Mouse (Mus musculus) frontal cortex, postnatal 10 days (tissue): Measurements from ENCODE around the gene Fshr.

Source experiments
- DNase-seq, 2 experiments: peaks; one replicate each; pipeline ENCODE4 v3.0.0; 2022; ENCODE audit warnings: low spot score in 2 of 2, mixed read lengths in 1 of 2

Gene Fshr

DNA sequence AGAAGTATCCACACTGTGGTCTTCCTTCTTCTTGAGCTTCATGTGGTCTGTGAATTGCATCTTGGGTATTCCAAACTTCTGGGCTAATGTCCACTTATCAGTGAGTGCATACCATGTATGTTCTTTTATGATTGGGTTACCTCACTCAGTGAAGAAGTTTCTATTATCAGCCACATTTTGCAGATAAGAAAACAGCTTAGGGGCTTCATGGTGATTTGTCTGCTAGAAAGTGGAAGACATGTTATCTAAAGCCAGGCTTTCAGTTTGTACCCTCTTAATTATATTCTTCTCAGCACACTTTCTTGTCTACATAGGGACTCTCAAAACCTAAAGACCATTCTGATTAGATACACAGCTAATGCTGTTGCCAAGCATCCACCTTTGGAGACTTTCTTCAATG lies 165.8 kb downstream of the Fshr start:
- DNase-seq: no peak

DNA sequence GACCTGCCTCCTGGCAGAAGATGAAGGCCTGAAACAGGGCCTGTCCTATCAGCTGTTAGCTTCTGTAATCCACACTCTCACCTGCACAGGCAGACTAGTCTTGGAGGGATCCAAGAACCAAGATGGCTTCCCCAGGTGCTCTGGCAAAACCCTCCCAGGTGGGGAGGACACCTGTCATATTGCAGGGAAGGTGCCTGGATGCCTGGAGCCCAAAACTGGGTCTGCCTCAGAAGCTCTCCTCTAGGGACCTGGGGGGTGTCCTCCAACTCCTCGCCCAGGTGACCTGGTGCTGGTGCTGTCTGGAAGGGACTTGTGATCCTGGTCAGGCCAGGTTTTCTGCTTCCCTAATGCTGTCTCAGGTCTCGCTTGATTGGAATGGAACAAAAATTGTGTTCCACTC lies 167.5 kb downstream of the Fshr start:
- no peak for DNase-seq

DNA sequence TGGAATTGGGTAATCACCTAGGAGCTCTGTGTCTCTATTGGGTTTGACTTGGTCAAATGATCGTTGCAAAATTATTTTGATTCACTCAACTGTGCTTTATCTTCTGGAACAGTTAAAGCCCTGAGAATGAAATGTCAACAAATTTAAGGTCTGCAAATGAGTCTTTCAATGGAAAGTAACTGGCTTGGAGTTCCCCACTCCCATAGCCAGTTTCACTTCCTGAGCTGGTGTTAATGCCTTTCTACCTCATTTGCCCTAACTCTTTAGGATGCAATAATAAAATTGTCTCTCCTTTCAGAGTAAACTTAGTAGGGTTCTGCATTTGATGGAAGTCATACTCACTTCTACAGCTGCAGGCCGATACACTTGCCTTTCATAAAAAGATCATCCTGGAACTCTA lies 181.0 kb downstream of the Fshr start:
- DNase-seq: no peak

DNA sequence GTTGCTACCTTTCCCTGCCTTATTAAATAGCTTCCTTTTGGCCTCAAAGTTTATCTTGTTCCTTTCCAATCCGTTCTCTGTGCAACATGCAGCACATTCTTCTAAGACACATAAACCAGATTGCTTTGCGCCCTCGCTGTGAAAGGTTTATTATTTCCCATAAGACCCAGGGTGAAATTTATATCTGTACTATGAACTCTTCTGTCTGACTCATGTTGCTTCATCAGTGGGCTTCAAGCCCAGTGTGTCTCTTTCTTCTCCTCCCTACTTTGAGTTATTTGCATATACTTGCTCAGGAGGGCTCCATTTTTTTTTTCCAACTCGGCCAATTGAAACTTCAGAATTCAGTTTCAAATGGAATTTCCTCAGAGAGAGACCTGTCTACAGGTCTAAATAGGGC lies 183.5 kb downstream of the Fshr start:
- DNase-seq: no peak

DNA sequence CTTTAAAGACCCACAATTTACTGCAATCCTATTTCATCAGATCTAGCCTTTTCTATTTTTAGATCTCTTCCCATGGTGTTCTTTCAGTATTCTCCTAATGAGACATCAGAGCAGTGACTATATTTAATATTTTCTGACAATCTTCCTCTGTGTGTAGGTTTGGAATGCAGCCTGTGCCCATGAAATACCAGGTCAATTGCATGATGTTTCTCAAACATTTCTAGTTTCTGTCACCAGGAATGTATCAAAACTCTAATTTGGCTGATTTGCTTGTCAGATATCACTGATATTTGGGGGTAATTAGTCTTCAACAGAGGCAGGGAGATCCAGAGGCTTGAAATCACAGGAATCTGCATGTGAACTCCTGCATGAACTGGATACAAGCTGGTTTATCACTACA lies 186.8 kb downstream of the Fshr start:
- DNase-seq: no peak

DNA sequence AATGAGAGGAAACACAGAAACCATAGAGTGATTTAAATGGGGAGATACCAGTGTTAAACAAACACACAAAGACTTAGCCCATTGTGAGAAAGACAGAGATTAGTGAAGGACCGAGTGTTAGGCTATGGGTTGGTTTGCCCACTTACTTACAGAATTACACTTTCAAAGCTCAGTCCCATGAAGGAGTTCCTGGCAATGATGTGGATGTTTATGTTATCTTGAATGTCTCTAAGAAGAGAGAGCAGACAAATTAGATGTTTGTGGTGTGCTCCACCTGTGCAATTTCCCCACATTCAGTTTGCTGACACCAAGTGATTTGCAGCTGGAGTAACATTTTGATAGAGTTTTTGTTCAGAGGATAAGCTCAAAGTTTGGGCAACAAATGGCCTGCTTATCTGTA lies 191.4 kb downstream of the Fshr start:
- DNase-seq: no peak

DNA sequence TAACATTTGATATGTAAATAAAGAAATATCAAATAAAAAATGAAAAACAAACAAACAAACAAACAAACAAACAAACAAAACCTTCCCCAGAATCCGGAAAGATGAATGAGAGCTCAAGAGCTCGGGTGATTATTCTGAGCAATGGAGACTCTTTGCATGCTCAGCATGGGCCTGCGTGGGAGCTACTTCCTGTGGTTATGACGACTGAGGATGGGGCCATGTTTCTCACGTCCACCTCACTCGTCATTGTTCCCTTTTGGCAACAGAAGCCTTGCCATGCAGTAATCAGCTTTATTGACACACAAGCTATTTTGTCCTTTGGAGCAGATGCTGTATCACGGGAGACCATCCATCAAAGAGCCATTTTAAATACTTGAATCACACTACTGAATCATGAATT lies 191.8 kb downstream of the Fshr start:
- DNase-seq: no peak

DNA sequence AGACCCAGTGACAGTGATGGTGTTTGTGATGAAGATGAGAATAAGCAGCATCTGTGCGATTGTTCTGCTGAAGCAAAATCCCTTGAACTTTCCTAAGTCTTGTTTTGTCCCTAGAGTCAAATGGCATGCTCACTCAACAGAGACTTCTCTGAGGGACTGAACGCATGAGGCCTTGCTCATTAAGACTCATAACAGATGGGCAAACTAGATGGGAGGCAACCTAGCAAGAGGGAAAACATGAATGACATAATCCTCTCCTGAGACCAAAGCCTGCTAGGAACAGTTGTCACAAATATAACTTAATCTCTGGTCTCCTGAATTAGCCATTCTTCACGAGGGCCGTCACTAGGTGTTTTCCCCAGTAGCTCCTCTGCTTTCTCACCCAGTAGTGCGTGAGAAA lies 194.5 kb downstream of the Fshr start:
- DNase-seq: no peak

DNA sequence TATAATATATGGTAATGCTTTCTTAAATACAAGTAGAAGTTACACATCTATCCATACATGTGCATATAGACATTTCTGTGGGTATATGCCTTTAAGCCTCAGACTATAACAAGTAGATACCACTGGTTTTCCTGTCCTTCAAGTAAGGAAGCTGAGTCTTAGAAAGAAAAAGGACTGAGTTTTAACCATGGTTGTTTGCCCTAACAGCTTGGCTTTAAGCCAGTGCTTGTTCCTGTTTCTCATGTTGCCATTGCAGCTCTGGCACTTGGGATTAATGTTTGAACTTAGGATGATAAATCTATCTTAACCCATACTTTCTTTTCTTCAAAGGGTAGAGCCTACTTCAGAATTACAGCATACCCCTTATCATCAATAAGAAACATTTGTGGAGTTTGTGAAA lies 200.6 kb downstream of the Fshr start:
- DNase-seq: no peak

DNA sequence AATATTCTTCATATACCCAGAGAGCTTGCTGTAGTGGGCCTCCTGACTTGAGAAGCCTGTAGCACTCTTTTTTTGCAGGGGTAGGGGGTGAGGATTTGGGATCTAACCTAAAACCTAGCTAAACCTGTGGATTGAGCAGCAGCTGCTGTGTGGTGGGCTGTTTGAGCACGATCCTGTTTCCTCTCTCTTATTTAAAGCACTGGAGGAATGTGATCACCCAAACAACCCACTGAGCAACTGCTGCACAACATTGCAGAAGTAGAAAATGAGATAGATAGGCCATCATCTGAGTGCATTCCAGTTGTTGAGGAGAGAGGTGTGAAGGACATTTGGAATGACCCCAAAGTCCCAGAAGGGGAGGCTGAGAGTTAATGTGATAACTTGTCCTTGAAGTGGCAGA lies 202.2 kb downstream of the Fshr start:
- no peak for DNase-seq

DNA sequence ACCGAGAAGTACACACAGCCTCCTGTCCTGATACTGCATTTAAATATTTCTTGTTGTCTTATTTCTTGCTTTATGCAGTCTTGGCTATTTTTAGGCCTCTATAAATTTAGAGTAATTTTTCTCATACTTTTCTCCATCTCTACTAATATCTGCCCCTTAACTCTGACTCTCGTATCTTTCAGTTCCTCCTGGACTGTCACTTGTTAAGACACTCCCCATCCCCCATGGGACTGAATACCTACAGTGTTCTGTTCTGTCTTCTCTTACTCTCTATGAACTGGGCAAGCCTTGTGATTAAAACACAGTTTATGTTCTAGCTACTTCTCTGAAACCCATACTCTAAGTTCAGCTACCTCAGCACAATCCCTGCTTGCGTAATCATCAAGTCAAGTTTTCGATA lies 209.2 kb downstream of the Fshr start:
- no peak for DNase-seq

DNA sequence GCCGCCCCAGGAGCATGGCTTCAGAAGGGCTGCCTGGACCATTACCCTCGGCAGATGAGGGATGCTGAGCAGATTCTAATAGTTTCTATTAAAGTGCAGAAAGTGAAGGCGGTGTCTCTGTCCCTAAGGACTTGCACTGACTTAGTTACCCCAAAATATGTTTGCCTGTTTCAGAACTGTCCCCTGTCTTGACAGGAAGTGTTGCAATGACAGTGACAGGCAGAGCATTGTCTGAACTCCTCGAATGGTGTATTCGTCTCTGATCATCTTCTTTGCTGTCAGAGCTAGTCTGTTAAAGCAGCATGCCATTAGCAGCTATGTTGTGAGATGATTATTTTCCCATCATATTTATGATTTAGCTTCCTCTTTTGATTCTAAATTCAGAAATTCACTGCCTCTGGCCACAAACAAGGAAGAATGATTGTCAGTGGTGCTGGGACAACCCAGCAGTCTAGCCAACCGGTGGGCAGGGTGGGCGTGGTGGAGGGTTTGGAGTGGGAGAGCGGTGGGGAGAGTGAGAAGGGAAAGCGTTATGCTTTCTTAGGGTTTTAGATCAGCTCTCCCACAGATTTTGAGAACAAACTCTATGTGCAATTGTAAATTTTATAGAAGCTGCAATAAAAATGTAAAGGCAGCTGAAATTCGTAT lies 219.6 kb downstream of the Fshr start:
- no peak for DNase-seq

DNA sequence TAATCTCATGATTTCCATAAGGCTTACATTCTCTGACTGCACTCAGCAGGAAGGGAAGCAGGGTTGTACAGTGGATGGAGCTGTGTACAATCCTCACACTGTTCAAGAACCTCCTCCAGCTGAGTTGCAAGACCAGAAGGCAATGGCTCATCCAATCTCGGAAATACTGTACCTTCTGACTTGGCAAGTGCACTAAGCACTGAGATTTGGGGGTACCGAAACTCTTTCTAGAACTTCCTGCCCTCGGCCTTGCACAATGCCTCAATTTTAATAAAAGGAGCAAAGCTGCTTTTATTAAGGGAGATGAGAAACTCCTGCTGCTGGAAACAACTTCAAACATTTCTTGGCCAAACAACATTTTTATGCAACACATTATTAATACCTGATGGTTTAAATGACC lies 225.9 kb downstream of the Fshr start:
- no peak for DNase-seq

DNA sequence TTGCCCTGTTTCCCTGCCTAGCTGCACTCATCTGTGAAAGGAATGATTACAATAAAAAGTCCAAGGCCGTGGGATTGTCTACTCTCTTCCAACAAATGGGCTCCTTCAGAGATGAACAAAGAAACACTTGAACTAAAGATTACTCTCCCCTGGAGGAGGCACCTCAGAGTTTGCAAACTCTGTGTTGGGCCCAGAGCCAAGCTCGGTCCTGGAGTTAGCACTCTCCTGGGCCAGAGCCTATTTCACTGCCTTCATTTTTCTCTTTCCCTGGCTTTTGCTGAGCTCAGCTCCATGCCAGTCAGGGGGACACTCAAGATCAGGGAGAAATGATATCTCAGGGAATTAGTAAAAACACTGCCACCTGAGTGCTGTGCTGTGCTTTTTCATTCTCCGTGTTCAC lies 234.4 kb downstream of the Fshr start:
- DNase-seq: no peak

DNA sequence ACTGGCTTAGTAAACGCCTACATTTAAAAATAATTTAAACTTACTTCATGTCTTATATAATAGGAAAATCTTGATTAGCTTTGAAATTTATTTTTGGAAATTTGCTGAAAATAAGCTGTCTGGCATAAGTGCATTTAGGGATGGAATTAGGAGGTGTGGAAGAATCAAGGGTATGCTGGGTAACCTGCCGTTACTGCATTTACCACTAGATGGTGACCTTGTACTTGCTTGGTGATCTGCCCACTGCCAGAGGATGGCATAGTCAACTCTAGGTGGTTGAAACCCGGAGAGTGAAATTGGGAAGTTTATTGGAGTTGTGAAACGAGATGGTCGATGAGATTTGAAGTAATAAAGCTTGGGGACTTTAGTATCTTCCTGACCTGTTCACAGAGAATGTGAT lies 246.5 kb downstream of the Fshr start:
- peak; percentile 43 to 62 for DNase-seq

DNA sequence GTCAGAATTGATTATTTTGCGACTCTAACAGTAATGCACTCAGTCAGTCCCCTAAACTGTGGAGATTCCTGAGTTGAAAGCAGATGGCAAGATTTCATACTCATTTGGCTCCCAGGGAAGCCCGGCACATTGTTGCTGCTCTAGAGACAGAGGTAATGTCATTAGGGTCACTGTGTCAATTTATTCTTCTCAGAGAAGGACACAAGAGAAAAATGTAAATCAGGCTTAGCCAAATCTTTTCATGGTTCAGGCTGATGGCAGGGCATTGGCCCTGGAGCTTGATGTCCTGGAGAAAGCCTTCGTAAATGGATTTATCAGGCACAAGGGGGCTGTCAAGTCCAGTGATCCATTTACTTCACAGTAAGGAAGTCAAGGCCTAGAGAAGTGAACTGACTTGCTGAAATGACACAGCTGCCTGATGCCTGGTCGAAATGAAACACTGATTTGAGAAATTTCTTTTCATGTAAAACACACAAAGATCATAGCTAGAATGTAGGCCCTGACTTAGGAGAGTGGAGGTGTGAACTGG lies 262.3 kb downstream of the Fshr start:
- DNase-seq: no peak

DNA sequence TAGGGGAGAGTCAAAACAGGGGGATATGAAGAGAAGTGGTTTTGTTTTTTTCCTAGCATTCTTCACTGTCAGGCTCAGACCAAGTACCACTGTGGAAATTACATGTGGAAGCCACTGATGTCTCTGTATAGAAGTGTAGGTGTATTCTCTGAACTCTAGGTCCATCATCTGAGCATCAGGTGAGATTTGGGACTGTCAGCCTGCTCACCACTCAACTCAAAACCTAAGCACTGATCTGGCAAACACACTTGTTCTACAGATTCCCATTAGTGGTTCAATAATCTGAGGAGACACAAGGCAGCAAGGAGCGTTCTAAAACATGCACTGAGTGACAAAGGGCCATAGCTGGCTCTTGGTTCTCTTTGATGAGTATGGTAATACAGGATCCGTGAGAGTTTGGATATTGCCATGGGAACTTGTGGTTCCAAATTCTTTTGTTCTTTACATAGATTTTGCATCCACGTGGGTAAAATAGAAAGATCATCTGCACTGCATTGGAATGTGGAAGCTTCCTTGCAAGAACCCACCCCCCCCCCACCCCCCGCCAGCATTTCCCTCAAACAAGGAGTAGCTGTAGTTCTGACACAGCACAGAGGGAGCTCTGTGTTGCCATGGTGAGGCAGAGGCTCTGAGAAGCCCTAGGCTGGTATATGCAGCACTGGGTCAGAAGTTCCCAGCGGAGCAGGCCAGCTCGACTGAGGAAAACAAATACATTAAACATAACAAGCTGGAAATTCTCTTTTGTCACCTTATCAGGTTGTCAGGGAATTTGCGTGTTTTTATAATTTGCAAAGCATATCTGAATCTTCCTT lies 262.9 kb downstream of the Fshr start:
- DNase-seq: peak; percentile 25 to 36

DNA sequence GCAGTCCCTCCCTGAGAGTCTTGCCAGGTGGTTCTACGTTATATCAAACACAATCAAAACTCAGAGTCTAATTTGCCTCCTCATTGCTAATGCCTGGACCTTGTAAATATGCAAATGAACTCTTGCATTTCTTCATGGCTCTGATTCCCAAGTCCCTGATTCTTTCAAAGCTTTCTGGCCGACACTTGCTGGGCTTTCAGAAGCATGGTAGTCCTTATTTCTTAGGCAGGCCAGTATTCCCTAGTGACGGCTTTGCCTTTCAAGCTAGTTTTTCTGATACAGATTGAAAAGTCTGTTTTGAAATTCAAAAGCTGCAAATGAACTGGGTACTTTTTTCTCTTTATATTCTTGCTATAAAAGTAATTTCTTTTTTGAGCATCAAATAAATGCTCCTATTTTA lies 263.5 kb downstream of the Fshr start:
- DNase-seq: no peak
